Mouse (Mus musculus) thymus, adult 2 months (tissue): ENCODE results near the gene Ankar. TPM values are rescaled to one million over a fixed set of nuclear protein-coding genes. Genes with fewer than 3 reads are reported as not detected.

Source experiments
- DNase-seq: peaks from one replicate; pipeline ENCODE4 v3.0.0; 2021
- H3K27ac ChIP-seq: fragments of 200-500 bp; 2 replicates; pipeline ENCODE4 v1.5.1; 2012; ENCODE audit warnings: low read length, control low read depth; ENCODE audit not compliant: control insufficient read depth, insufficient read depth
- H3K27me3 ChIP-seq: fragments of 200-500 bp; 2 replicates; pipeline ENCODE4 v1.6.1; 2012; ENCODE audit warnings: mild to moderate bottlenecking, low read length, moderate library complexity, mixed read lengths; ENCODE audit not compliant: control insufficient read depth, insufficient read depth
- H3K36me3 ChIP-seq: fragments of 200-500 bp; 2 replicates; pipeline ENCODE4 v1.6.1; 2012; ENCODE audit warnings: mild to moderate bottlenecking, low read length, moderate library complexity; ENCODE audit not compliant: control insufficient read depth, insufficient read depth
- H3K4me1 ChIP-seq: fragments of 200-500 bp; replicated peaks from 2 replicates; pipeline ENCODE4 v1.6.1; 2012; ENCODE audit warnings: low read length; ENCODE audit not compliant: control insufficient read depth, insufficient read depth
- H3K4me3 ChIP-seq: fragments of 200-500 bp; 2 replicates; pipeline ENCODE4 v1.5.1; 2012; ENCODE audit warnings: mild to moderate bottlenecking, low read length, control low read depth, moderate library complexity; ENCODE audit not compliant: control insufficient read depth, insufficient read depth
- CTCF ChIP-seq: fragments of 200-500 bp; IDR thresholded peaks from 2 replicates; pipeline ENCODE4 v1.5.1; 2012; ENCODE audit warnings: mild to moderate bottlenecking, control low read depth, low read length, moderate library complexity, borderline replicate concordance; ENCODE audit not compliant: control insufficient read depth, poor library complexity, insufficient read depth; ENCODE audit errors: extremely low read depth
- POLR2A ChIP-seq: fragments of 200-500 bp; IDR thresholded peaks from 2 replicates; pipeline ENCODE4 v1.6.1; 2012; ENCODE audit warnings: mild to moderate bottlenecking, low read length, control low read depth, moderate library complexity; ENCODE audit not compliant: control insufficient read depth, poor library complexity, insufficient read depth; ENCODE audit errors: extremely low read depth
- whole genome bisulfite sequencing: fragments of 180-500 bp; shearing (Covaris S2); methylation state at CpG from one replicate; pipeline ENCODE4 v1.1.7; 2018; 5-methylcytosine and 5-hydroxymethylcytosine counted together
- polyA plus RNA-seq: library from polyadenylated mRNA; depleted of rRNA; stranded (reverse); fragments of >200 nt; gene quantifications from 2 replicates; pipeline ENCODE4 v1.2.3, GENCODE M21; 2012

Ankar gene
- polyA plus RNA-seq, 1 experiment = not detected

- H3K27me3 ChIP-seq = no peaks in the 10 kb centered on the region
- TF ChIP-seq POLR2A = no peak
- TF ChIP-seq CTCF = no peak
- 91% methylated on average over 1 of the region's 1 CpGs for WGBS
- peaks cover 27% of the 10 kb centered on the region for H3K36me3 ChIP-seq
- H3K4me3 ChIP-seq = no peak overlapping the region
- H3K4me1 ChIP-seq = peaks cover 10% of the 10 kb centered on the region
- H3K27ac ChIP-seq = no peak overlapping the region
- DNase-seq = no peak
Observed at GRCm38 (mm10) chr1:72715065-72715464, 14.7 kb upstream of the Ankar start.

- no peak overlapping the region for H3K4me3 ChIP-seq
- H3K27ac ChIP-seq = no peak overlapping the region
- H3K36me3 ChIP-seq = peaks cover 27% of the 10 kb centered on the region
- TF ChIP-seq POLR2A (no peak), CTCF (no peak)
- peaks cover 10% of the 10 kb centered on the region for H3K4me1 ChIP-seq
- H3K27me3 ChIP-seq = no peaks in the 10 kb centered on the region
- DNase-seq = no peak
- 95% methylated on average over 4 of the region's 4 CpGs for WGBS
Observed at GRCm38 (mm10) chr1:72714547-72714946, 14.2 kb upstream of the Ankar start.

GRCm38 (mm10) chr1:72711684-72712083 is 11.3 kb upstream of the Ankar start:
- no peaks in the 10 kb centered on the region for H3K27me3 ChIP-seq
- peaks cover 10% of the 10 kb centered on the region for H3K4me1 ChIP-seq
- H3K4me3 ChIP-seq = peak overlapping the region; percentile 88
- no peak for DNase-seq
- H3K27ac ChIP-seq = peak overlapping the region; percentile 58
- under 1% methylated on average over 17 of the region's 17 CpGs for WGBS
- no peak for TF ChIP-seq POLR2A
- TF ChIP-seq CTCF = no peak
- peaks cover 27% of the 10 kb centered on the region for H3K36me3 ChIP-seq

- TF ChIP-seq CTCF (no peak), POLR2A (peak; percentile 85)
- Histone ChIP-seq H3K27ac (peak within 1 kb of the TSS; percentile 87), H3K4me3 (peak within 1 kb of the TSS; percentile 88), H3K4me1 (peaks cover 10% of the 10 kb centered on the region), H3K27me3 (no peaks in the 10 kb centered on the region), H3K36me3 (peaks cover 27% of the 10 kb centered on the region)
- WGBS = 5% methylated on average over 68 of the region's 68 CpGs
- peak; percentile 91 for DNase-seq
Observed at GRCm38 (mm10) chr1:72710753-72711653, 10.6 kb upstream of the Ankar start, which contains the start of gene Rpl37a. TSS of gene Rpl37a (plus strand) at chr1:72711290.

GRCm38 (mm10) chr1:72707525-72707924 is 7.1 kb upstream of the Ankar start:
- no peak overlapping the region for H3K27ac ChIP-seq
- TF ChIP-seq POLR2A = no peak
- no peak for TF ChIP-seq CTCF
- WGBS = 28% methylated on average over 4 of the region's 4 CpGs
- H3K4me3 ChIP-seq = no peak overlapping the region
- H3K36me3 ChIP-seq = peaks cover 3% of the 10 kb centered on the region
- H3K4me1 ChIP-seq = peaks cover 7% of the 10 kb centered on the region
- DNase-seq = no peak
- no peaks in the 10 kb centered on the region for H3K27me3 ChIP-seq

GRCm38 (mm10) chr1:72698651-72699050 is 1.7 kb downstream of the Ankar start:
- WGBS = 87% methylated on average over 4 of the region's 4 CpGs
- no peak for DNase-seq

More at GRCm38 (mm10) chr1:72698651-72699050, 1.7 kb downstream of the Ankar start:
- no peak overlapping the region for H3K27ac ChIP-seq
- no peaks in the 10 kb centered on the region for H3K4me1 ChIP-seq
- H3K4me3 ChIP-seq = no peak overlapping the region
- TF ChIP-seq CTCF = no peak
- TF ChIP-seq POLR2A = no peak
- no peaks in the 10 kb centered on the region for H3K36me3 ChIP-seq
- H3K27me3 ChIP-seq = no peaks in the 10 kb centered on the region
